Mouse (Mus musculus) retina, adult 2 months (tissue): ENCODE measurements around the gene Supt6.
"Not testable (repeated sequence)": the region's sequence is repeated elsewhere in the genome, so short reads cannot be mapped to it uniquely, and the experiment has no call there.

Source experiments
- DNase-seq: peaks from one replicate; pipeline ENCODE4 v3.0.0-alpha.2; 2012; ENCODE audit warnings: low read depth, low spot score

Gene Supt6

GRCm38 (mm10) chr11:78245627-78246317, at the start of gene Supt6, which contains the start of gene Sdf2:
Gene Supt6, minus strand, starts transcription at chr11:78245987.
Gene Sdf2, plus strand, starts transcription at chr11:78245746.
- peak; percentile 86 for DNase-seq

- no peak for DNase-seq
These were observed 48.8 kb upstream of the Supt6 start for GRCm38 (mm10) chr11:78294585-78294984.

GRCm38 (mm10) chr11:78290654-78291053, 44.9 kb upstream of the Supt6 start, which contains the start of gene BC030499:
Gene BC030499, plus strand, starts transcription at chr11:78290841.
- peak; percentile 33 for DNase-seq

GRCm38 (mm10) chr11:78289146-78289763, 43.5 kb upstream of the Supt6 start:
- no peak for DNase-seq

- DNase-seq: no peak
These were observed 33.8 kb upstream of the Supt6 start for GRCm38 (mm10) chr11:78279586-78279985.

- no peak for DNase-seq
These were observed 33.1 kb upstream of the Supt6 start for GRCm38 (mm10) chr11:78278853-78279252.

- DNase-seq: not testable (repeated sequence)
These were observed 30.4 kb upstream of the Supt6 start for GRCm38 (mm10) chr11:78276169-78276568.

GRCm38 (mm10) chr11:78275596-78275995, 29.8 kb upstream of the Supt6 start:
- DNase-seq: no peak

GRCm38 (mm10) chr11:78271986-78272385, 26.2 kb upstream of the Supt6 start:
- no peak for DNase-seq

GRCm38 (mm10) chr11:78265571-78265970, 19.8 kb upstream of the Supt6 start:
- DNase-seq: no peak

GRCm38 (mm10) chr11:78262550-78262949, 16.8 kb upstream of the Supt6 start:
- no peak for DNase-seq

- peak; percentile 88 for DNase-seq
These were observed 15.9 kb upstream of the Supt6 start, which contains the start of gene 2610507B11Rik for GRCm38 (mm10) chr11:78261380-78262352. Gene 2610507B11Rik, plus strand, starts transcription at chr11:78261752.

GRCm38 (mm10) chr11:78260489-78261258, 14.9 kb upstream of the Supt6 start:
- no peak for DNase-seq

GRCm38 (mm10) chr11:78256618-78257017, 10.8 kb upstream of the Supt6 start:
- DNase-seq: no peak

- DNase-seq: no peak
These were observed 1.9 kb upstream of the Supt6 start for GRCm38 (mm10) chr11:78247727-78248140.

GRCm38 (mm10) chr11:78247012-78247348, 1.2 kb upstream of the Supt6 start:
- no peak for DNase-seq

- no peak for DNase-seq
These were observed 678 bp upstream of the Supt6 start for GRCm38 (mm10) chr11:78246318-78247011.

GRCm38 (mm10) chr11:78245261-78245626, 543 bp downstream of the Supt6 start:
- DNase-seq: no peak

- DNase-seq: no peak
These were observed 5.5 kb downstream of the Supt6 start for GRCm38 (mm10) chr11:78240193-78240857.

GRCm38 (mm10) chr11:78231518-78231917, 14.3 kb downstream of the Supt6 start:
- no peak for DNase-seq
